Mouse (Mus musculus): Measurements from ENCODE around the gene Tmem9.

DNA sequence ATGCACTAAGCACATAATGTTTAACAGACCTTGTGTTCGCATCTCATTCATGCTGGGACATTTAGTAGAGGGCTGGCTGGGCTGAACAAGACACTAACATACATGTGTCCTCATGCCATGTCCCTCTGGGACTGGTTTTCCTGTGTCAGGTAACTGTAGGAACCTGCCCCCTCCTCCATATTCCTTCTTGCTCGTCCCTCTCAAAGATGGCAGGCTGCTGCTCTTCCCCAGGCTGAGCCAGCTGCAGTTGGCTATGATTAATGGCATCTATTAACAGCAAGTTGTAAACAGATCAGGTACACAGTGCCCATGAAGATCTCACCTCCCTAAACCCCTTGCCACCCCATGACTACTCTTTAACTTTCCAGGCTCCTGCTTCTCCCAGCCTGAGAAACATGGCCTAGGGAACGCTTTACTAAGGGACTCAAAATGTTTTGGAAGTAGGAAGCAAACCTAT is 1.6 kb upstream of the Tmem9 start, which contains the start of gene Igfn1:
- TF ChIP-seq CTCF (IDR thresholded peaks at IDR 0.05; ENCODE audit: extremely low read depth, insufficient read depth, insufficient read length, insufficient replicate concordance) (no peak), POLR2A (IDR thresholded peaks at IDR 0.05; ENCODE audit: low read depth, low read length) (no peak)
